Mouse (Mus musculus) heart, postnatal 0 days (tissue): ENCODE measurements around the gene R3hcc1l. TPM values are rescaled to one million over a fixed set of nuclear protein-coding genes. Genes with fewer than 3 reads are reported as not detected.

Experiments used
- ATAC-seq: fragments of 200-750 bp; cut with Nextera tagmentation; 2 replicates; pipeline ENCODE4 v1.8.0; 2017; ENCODE audit warnings: low read depth, moderate number of reproducible peaks, moderate library complexity; ENCODE audit not compliant: insufficient read depth
- DNase-seq: peaks from one replicate; pipeline ENCODE4 v3.0.0-alpha.2; 2016; ENCODE audit warnings: low spot score
- H3K27ac ChIP-seq: fragments of 300-500 bp; sonication (generic); 2 replicates; pipeline ENCODE4 v1.5.1; 2014; ENCODE audit warnings: low read depth, mild to moderate bottlenecking
- H3K27me3 ChIP-seq: fragments of 300-500 bp; sonication (generic); 2 replicates; pipeline ENCODE4 v1.6.1; 2014; ENCODE audit warnings: low read length, mixed read lengths; ENCODE audit not compliant: control insufficient read depth, insufficient read depth
- H3K36me3 ChIP-seq: fragments of 300-500 bp; sonication (generic); replicated peaks from 2 replicates; pipeline ENCODE4 v1.6.1; 2014; ENCODE audit warnings: low read length, mixed read lengths; ENCODE audit not compliant: control insufficient read depth, insufficient read depth
- H3K4me1 ChIP-seq: fragments of 300-500 bp; sonication (generic); 2 replicates; pipeline ENCODE4 v1.6.1; 2014; ENCODE audit warnings: antibody characterized with exemption; ENCODE audit not compliant: control insufficient read depth, insufficient read depth
- H3K4me2 ChIP-seq: fragments of 300-500 bp; sonication (generic); 2 replicates; pipeline ENCODE4 v1.6.1; 2014; ENCODE audit warnings: low read depth, mild to moderate bottlenecking, low read length, moderate library complexity
- H3K4me3 ChIP-seq: fragments of 300-500 bp; sonication (generic); 2 replicates; pipeline ENCODE4 v1.5.1; 2014; ENCODE audit warnings: low read depth, low read length
- H3K9ac ChIP-seq: fragments of 300-500 bp; sonication (generic); replicated peaks from 2 replicates; pipeline ENCODE4 v1.6.1; 2014; ENCODE audit warnings: low read depth, low read length, mixed read lengths
- H3K9me3 ChIP-seq: fragments of 300-500 bp; sonication (generic); replicated peaks from 2 replicates; pipeline ENCODE4 v1.6.1; 2016; ENCODE audit warnings: low read length; ENCODE audit not compliant: control insufficient read depth
- CTCF ChIP-seq: IDR thresholded peaks from 2 replicates; pipeline ENCODE4 v1.5.1; 2016; ENCODE audit warnings: antibody characterized with exemption, control low read depth, low read depth
- EP300 ChIP-seq: IDR thresholded peaks from 2 replicates; pipeline ENCODE4 v1.6.1; 2016; ENCODE audit warnings: antibody characterized with exemption, low read depth
- WGBS: fragments of 180-500 bp; shearing (Covaris S2); extraction: QIAGEN DNeasy Blood & Tissue Kit; methylation state at CpG from one replicate; pipeline ENCODE4 v1.1.7; 2014; 5-methylcytosine and 5-hydroxymethylcytosine counted together
- polyA plus RNA-seq: library from polyadenylated mRNA; unstranded; fragments of >200 nt; fragmentation: Nextera tagmentation; extraction: Ambion mirVana; gene quantifications from 2 replicates; pipeline ENCODE4 v1.2.1, GENCODE M21; 2015
- total RNA-seq: library from RNA; depleted of rRNA; stranded (reverse); fragments of >200 nt; gene quantifications from 2 replicates; pipeline ENCODE4 v1.2.3, GENCODE M21; 2014; ENCODE audit warnings: low replicate concordance

The R3hcc1l gene
- total and polyA plus RNA-seq, 2 experiments from 2014 or later, result 10.2 to 20.6 TPM

GRCm38 (mm10) chr19:42485443-42485842 is 33.1 kb upstream of the R3hcc1l start:
- WGBS, result 20% methylated on average over 7 of the region's 7 CpGs
- H3K4me2 ChIP-seq, result no peak overlapping the region
- TF ChIP-seq EP300, result no peak
- no peak for TF ChIP-seq CTCF
- H3K27me3 ChIP-seq, result no peaks in the 10 kb centered on the region
- 0 out of 2 replicates have a peak, but pooled peaks cover 7% of the 10 kb centered on the region for H3K4me1 ChIP-seq
- no peaks in the 10 kb centered on the region for H3K9me3 ChIP-seq
- H3K9ac ChIP-seq, result no peak overlapping the region
- H3K27ac ChIP-seq, result no peak overlapping the region
- no peak overlapping the region for H3K4me3 ChIP-seq
- no peaks in the 10 kb centered on the region for H3K36me3 ChIP-seq
- ATAC-seq, result no peak
- peak; percentile 23 for DNase-seq

- TF ChIP-seq EP300 (no peak), CTCF (no peak)
- no peak overlapping the region for H3K27ac ChIP-seq
- H3K27me3 ChIP-seq, result no peaks in the 10 kb centered on the region
- no peak overlapping the region for H3K9ac ChIP-seq
- H3K36me3 ChIP-seq, result no peaks in the 10 kb centered on the region
- no peak overlapping the region for H3K4me2 ChIP-seq
- ATAC-seq (no peak), DNase-seq (no peak)
- 0 out of 2 replicates have a peak, but pooled peaks cover 7% of the 10 kb centered on the region for H3K4me1 ChIP-seq
- no peak overlapping the region for H3K4me3 ChIP-seq
- no peaks in the 10 kb centered on the region for H3K9me3 ChIP-seq
- WGBS, result 53% methylated on average over 3 of the region's 3 CpGs
These were observed 31.3 kb upstream of the R3hcc1l start for GRCm38 (mm10) chr19:42487261-42487660.

GRCm38 (mm10) chr19:42493257-42493917 is 25.2 kb upstream of the R3hcc1l start:
- Histone ChIP-seq H3K27me3 (no peaks in the 10 kb centered on the region), H3K4me3 (no peak overlapping the region), H3K4me1 (no peaks in the 10 kb centered on the region), H3K27ac (no peak overlapping the region), H3K9me3 (no peaks in the 10 kb centered on the region), H3K4me2 (no peak overlapping the region), H3K9ac (no peak overlapping the region), H3K36me3 (no peaks in the 10 kb centered on the region)
- ATAC-seq (no peak), DNase-seq (no peak)
- 47% methylated on average over 5 of the region's 5 CpGs for WGBS
- no peak for TF ChIP-seq CTCF
- no peak for TF ChIP-seq EP300

GRCm38 (mm10) chr19:42504156-42504555 is 14.4 kb upstream of the R3hcc1l start:
- ATAC-seq (no peak), DNase-seq (no peak)
- 47% methylated on average over 3 of the region's 3 CpGs for WGBS
- no peaks in the 10 kb centered on the region for H3K36me3 ChIP-seq
- no peak overlapping the region for H3K9ac ChIP-seq
- no peaks in the 10 kb centered on the region for H3K4me1 ChIP-seq
- TF ChIP-seq CTCF (no peak), EP300 (no peak)
- H3K4me3 ChIP-seq, result no peak overlapping the region
- H3K27ac ChIP-seq, result no peak overlapping the region
- peaks cover 16% of the 10 kb centered on the region; the same call in 1 of the 2 replicates for H3K27me3 ChIP-seq
- no peaks in the 10 kb centered on the region for H3K9me3 ChIP-seq
- H3K4me2 ChIP-seq, result no peak overlapping the region

GRCm38 (mm10) chr19:42509625-42510024 is 8.9 kb upstream of the R3hcc1l start:
- 72% methylated on average over 9 of the region's 9 CpGs for WGBS
- no peaks in the 10 kb centered on the region for H3K4me1 ChIP-seq
- no peak overlapping the region for H3K27ac ChIP-seq
- no peak overlapping the region for H3K4me3 ChIP-seq
- H3K4me2 ChIP-seq, result no peak overlapping the region
- H3K27me3 ChIP-seq, result peaks cover 22% of the 10 kb centered on the region; the same call in 1 of the 2 replicates
- no peak for TF ChIP-seq EP300
- H3K9ac ChIP-seq, result no peak overlapping the region
- DNase-seq, result no peak
- H3K9me3 ChIP-seq, result no peaks in the 10 kb centered on the region
- no peak for ATAC-seq
- no peaks in the 10 kb centered on the region for H3K36me3 ChIP-seq
